Mouse (Mus musculus) liver (tissue): ENCODE results near the gene Tjp1.

Experiments used
- DNase-seq: peaks from one replicate; pipeline ENCODE4 v3.0.0-alpha.2; 2020; ENCODE audit warnings: mixed read lengths

The Tjp1 gene

GRCm38 (mm10) chr7:65382515-65383283 is 144.9 kb downstream of the Tjp1 start:
- DNase-seq, result no peak

DNA sequence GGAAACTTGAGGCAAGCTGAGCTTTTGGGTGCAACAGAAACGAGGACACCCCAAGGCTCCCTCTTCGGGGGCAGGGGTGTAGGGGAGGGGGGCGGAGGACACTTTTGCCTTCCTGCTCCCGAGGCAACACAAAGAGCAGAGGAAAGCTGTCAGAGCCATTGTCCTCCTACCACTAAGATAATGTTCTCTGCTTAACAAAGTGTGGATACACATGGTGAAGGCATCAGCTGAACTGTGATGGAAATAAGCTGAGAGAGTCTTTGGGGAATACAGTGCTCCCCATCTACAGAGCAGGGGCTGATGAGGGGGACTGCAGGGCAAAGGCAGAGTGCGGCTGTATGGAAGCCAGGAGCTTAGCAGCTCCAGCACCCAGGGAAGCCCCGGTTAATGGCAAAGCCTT is 145.7 kb downstream of the Tjp1 start:
- DNase-seq, result no peak

DNA sequence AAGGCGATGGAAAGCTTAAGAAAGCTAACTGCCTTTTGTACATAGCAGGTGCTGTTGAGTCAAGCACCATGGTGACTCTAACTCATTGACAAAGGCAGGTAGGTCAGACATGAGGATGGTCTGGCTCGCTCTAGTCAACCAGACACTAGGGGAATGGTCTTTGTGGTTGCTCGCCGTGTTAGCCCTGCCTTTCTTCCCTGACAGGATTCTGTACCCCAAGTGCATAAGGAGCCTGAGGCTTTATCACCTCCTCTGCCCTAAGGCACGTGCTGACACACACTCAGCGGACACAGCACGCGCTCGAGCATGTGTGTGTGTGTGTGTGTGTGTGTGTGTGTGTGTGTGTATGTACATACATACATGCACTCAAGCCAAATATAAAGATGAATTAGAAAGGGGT is 146.9 kb downstream of the Tjp1 start:
- DNase-seq, result no peak

DNA sequence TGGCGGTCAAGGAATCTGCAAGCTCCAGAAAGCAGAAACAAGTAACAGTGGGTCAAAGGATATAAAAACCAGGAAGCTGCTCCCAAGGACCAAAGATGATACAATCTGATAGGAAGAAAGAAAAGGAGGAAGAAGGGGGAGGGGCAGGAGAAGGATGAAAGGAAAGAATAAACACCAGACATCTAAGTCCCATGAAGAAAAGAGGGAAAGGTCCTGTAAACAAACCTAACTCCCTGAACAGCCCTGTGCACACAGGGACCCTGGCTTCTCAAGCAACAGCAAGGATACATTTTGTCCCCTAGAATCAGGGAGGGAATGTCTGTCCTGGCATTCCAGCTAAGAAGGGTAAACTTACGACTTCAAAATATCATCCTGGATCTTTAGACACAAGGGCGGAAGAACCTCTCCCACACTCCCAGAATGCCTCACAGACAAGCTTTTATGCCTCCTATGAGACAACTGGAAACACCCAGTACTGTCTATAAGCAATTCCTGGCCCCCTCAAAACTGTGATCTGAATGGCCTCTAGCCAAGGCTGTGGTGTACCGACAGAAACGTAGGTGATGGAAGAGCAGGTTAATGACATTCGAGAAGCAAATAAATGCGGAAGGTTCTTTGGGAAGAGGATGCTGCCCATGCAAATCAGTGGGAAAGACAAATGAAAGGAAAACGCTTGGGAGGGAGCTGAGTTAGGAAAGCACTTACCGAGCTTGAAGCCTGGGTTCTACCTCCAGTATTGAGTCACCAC is 148.6 kb downstream of the Tjp1 start:
- no peak for DNase-seq

- DNase-seq, result no peak
Measured at GRCm38 (mm10) chr7:65377521-65377920, 150.1 kb downstream of the Tjp1 start.

- no peak for DNase-seq
Measured at GRCm38 (mm10) chr7:65375621-65376020, 152.0 kb downstream of the Tjp1 start.

- peak; percentile 12 for DNase-seq
Measured at GRCm38 (mm10) chr7:65375176-65375575, 152.4 kb downstream of the Tjp1 start.

- DNase-seq, result peak; percentile 32
Measured at GRCm38 (mm10) chr7:65373336-65373735, 154.2 kb downstream of the Tjp1 start.

DNA sequence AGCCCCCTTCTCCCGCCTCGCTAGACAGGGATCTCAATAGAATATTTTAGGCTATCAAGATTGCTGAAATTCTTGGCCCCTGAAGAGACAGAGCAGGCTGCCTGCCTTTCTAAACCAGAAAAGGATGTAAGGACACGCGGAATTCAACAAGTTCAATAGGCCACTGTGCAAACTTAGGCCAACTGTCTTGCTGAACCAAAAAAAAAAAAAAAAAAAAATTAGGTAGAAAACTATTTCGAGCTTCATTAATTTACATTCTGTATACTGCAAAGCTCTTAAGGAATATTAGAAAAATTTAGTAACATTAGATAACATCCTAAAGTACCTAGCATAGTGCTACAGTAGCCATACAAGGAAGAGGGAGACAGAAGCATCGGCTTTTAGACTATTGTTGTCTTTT is 155.8 kb downstream of the Tjp1 start:
- no peak for DNase-seq

DNA sequence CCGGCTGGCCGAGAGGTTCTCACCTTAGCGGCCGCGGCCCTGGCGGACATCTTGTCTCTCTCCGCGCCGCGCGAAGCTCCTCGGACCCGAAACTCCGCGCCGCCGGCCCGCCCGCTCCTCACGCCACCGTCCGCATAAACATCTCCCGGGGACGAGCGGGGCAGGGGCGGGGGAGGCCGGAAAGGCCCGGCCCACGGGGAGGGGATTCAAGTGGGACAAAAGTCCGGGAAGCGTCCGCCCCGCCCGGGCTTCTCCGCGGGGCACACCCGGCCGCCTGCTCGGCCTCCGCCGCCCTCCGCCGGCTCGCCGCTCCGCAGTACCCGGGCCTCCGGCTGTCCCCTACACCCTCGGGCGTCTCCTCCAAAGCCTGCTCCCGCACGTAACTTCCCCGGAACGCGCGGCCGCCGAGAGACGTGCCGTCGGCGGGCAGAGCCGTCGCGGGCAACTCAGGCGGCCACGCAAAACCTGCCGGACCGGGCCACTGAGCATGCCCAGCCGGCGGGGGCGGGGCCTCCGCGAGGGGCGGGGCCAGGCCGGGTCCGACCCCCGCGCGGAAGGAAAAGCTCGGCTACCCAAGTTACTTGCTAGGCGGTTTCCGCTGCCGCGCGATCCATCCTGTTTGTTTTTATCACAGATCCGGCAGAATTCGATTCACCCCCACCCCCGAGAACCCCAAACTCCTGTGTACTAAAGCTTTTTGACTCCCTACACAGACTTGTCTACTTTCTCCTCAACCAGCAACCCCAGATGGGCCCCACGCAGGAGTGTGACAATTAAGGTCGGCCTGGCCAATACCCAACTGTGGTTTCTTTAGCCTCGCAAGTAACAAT is 156.6 kb downstream of the Tjp1 start:
- peak; percentile 81 for DNase-seq

- DNase-seq, result peak; percentile 28
Measured at GRCm38 (mm10) chr7:65370381-65370786, 157.2 kb downstream of the Tjp1 start.

DNA sequence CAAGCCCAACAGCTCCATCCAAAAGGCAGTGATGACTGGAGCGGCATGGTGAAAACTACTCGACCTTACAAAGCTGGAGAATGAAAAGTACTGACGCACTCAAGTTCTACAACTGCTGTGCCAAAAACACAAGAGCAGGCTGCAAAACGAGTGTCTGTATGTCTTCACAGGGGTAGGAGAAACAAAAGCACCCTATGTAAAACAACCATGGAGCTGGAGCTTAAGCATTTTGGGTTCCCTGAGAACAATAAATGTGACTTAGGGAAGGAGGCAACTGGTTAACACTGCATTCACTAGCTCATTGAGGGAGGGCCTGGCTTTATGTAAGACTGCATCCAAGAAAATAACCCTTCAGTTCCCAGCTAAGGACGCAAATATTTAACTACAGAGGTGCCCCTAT is 158.5 kb downstream of the Tjp1 start:
- DNase-seq, result no peak

GRCm38 (mm10) chr7:65367386-65368245 is 160.0 kb downstream of the Tjp1 start:
- no peak for DNase-seq

- no peak for DNase-seq
Measured at GRCm38 (mm10) chr7:65366153-65366552, 161.4 kb downstream of the Tjp1 start.

DNA sequence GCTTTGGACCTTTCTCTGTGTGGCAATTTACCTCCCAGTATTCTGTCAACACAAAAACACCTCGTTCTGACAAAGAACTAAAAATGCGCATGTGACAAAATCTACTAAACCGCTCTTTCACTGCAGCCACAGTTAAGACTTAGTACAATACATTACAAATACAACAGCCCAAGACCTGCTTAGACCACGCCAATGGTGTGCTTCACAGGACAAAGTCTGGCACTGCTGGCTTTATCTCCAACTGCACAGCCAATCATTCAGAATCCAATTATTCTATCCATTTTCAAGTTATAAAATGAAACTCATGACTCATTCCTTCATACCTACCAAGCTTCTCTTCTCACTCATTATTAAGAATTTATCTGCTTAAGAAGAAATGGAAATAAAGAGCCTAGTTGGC is 162.0 kb downstream of the Tjp1 start:
- DNase-seq, result no peak

DNA sequence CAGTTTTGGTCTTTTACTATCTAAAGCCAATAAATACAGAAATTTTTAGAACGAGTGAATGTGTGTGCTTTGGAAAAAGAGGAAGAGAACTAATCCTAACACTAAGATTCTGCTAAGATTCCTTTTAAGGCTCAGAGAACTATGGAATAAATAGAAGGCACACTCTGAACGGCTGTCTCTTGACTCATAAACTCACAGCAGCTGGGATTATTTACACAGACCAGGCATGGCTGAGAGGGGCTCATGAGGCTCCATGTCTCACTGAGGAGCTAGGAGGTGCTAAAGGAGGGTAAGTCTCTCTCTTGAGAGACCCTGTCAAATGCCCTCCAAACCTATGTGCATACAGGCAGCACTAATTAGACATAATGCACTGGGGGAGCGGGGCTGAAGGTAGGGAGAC is 167.3 kb downstream of the Tjp1 start:
- DNase-seq, result no peak

DNA sequence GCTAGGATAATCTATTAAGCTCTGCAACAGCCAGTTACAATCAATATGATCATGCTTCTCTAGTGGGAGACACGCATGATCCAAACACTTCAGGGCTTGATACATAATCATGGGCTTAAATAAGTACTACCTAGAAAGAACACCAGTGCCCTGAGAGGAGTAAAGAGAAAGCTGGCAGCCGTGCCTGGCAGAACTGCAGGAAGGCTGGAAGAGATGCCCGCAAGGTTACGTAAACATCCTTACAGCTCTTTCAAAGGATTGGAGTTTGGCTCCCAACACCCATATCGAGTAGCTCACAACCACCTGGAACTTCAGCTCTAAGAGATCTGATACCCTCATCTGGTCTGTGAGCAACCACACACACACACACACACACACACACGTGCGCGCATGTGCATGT is 167.8 kb downstream of the Tjp1 start:
- no peak for DNase-seq

- no peak for DNase-seq
Measured at GRCm38 (mm10) chr7:65357538-65357937, 170.0 kb downstream of the Tjp1 start.

DNA sequence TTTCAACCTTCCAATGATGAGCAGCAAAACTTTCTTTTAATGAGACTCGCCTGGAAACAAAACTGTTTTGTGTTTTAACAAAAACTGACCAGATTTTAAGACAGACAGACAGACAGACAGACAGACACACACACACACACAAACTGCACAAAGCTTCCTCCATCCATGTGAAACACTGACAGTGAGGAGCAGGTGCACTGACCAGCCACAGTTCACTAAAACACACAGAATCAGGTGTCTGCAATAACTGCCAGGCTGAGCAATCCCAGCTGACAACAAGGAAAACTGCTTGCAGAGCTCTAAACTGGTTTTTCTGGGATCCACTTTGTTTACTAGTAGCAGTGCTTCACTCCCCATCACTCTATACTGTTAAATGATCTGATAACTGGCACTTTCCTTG is 171.4 kb downstream of the Tjp1 start:
- no peak for DNase-seq

DNA sequence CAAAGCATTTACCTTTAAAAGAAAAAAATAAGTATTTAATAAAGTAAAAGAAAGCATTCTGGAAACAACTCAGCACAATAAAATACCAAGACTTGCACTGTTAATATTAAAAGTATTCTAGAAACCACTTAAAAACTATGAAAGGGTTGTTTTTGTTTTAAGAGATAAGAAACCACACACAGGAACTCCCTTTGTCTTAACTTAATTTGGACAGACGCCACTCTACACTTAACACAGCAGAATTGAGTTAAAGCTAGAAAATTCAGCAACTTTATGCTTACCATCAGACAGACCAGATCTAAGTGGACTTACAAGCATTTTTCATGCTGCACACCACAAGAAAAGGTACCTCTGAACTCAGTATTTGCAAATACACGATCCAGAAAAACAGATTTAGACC is 172.7 kb downstream of the Tjp1 start:
- no peak for DNase-seq

DNA sequence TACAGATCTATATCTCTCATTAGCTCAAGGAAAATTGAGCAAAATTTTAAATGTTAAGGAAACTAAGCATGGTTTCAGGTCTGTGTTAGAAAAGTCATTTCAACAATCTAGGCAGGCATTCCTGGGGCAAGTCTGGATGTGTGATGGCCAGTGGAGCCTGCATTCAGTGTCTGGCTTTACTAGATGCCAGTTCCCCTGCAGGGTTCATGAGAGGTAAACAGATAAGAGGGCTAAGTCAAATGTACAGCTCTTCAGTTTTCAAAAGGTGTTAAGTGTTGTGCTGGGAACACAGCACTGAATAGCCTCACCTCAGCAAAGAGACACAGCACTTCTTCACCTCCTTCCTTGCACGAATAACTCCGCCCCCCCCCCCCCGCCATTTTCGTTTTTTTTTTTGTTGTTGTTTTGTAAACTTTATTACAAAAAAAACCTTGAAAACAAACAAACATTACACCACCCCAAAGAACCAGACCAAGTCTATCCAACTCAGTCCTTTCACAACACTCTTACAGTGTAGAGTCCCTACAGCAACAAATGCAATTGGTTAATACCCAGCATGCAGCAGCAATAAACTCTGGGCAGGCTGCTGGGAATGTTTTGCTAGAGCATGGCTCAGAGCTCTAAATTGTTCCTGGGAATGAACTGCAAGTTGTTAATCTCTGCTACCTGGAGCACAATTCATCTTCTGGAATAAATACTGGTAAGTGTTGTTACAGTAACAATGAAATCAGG is 177.1 kb downstream of the Tjp1 start:
- no peak for DNase-seq

GRCm38 (mm10) chr7:65348540-65348939 is 179.0 kb downstream of the Tjp1 start:
- DNase-seq, result no peak
